Mouse (Mus musculus) spleen, postnatal 14 days (tissue): Measurements from ENCODE around the gene Elf5.

Experiments
- DNase-seq, 2 experiments: peaks; one replicate each; pipeline ENCODE4 v3.0.0; 2021 to 2022; ENCODE audit warnings: low spot score in 2 of 2

Gene Elf5

DNA sequence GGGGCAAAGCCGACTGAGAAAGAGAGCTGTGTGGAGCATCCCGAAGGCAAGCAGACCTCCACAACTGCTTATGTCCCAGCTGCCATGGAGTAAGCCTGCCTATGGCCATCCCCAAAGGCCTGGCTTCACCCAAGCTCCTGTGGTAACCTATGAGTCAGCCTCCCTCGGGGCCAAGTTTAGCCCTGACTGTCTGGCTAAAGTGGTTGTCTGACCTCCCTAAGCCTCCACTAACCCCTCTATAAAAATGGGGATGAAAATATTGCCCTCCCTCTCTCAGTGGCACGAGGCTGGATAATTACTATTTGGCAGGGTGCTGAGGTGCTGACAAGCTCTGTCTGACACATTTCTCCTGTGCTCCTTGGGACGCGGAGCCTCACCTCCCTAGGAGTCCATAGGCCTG, at the start of gene Elf5:
Gene Elf5 (plus strand): TSS at position 341 of the 400 bp plus-strand sequence.
- no peak for DNase-seq

DNA sequence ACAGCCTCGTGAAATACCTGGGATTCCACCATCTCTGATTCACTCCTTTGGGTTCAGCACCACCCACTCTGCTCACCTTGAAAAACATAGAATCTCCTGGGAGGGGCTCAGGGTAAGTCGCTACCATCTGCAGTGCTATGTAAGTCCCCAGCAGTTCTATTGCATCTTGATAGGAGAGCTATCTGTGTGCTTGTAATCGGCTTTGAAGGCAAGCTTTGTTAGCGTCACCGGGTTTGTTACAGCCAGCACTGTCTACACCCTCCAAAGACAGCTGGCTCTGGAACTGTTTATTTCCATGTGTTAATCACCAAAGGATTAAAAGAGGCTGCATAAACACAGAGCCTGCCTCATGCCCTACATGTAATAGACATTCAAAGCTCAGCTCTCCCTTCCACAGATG, 38.9 kb upstream of the Elf5 start:
- no peak for DNase-seq

DNA sequence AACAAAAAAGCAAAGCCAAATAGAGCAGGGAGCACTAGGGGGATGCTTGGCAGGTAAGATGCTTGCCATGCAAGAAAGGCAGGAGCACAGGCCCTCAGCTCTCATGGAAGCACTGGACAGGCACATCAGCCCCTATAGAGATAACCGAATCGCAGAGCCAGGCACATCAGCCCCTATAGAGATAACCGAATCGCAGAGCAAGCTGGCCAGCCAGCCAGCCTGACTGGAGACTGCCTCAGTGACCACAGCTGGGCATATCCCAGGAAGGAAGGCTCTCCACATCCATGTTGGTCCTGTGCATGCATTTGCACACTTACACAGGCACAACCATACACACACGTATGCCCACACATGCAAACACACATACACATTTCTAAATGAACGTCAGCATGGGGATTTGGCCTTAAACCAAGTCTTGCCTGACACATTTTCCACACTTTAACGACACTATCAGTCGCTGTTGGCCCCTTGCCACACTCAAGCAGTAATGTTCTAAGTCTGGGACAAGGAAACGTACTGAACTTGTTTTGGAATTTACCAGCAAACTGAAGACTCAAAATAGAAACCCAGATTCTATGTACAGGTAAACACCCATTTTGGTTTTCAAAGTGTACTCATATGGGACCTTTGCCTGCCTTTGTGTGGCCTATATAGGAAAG, 31.9 kb upstream of the Elf5 start:
- no peak for DNase-seq

DNA sequence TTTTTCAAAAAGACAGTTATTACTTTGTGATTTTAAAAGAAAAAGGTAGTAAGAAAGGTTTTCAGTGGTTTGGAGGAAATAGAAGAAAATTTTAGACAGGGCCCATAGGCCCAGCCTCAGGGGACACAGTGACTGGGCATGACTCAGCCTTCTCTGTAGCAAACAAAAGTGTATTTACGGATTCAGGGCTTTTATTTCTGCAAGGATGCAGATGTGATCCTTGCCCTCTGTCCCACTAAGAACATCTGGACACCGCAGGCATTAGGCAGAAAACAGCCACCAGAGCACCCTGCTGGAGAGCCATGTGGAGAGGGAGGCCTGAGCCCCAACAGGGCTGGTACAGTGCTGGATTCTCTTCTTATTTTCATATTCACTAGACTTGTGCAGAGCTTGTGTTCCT, 29.3 kb upstream of the Elf5 start:
- no peak for DNase-seq

DNA sequence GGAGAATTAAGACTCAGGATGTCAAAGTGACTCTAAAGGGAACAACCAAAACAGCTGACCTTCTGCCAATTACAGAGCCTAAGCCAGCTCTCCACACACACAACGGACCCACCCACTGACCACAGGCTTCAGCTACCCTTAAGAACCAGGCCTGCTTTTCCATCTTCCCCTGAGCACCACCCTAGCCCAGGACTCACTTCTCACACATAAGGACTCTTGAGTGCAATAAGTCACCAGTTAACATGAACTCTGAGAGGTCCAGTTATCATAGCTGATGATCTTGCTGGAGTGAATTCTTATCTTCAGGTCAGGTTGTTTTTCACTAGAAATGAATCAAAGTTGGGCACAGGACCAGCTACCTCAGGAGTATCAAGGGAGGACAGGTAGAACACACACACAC, 23.6 kb upstream of the Elf5 start:
- no peak for DNase-seq

DNA sequence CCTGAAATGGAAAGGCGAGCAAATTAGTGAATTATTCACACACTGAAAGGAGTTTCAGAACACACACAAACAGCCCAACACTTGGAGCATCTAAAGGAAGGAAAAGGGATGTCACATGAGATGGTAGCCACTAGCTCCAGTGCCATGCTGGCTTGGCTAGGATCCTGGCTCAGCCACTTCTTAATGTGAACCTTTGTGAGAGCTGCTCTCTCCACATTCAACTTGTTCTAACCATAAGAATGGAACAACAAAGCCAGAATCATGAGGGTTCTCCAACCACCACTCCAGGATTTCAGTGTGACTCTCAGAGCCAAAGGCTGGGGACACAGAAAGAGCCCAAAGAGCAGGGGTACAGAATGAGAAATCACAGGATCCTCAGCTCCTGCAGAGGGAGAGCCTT, 23.2 kb upstream of the Elf5 start:
- DNase-seq, result no peak

DNA sequence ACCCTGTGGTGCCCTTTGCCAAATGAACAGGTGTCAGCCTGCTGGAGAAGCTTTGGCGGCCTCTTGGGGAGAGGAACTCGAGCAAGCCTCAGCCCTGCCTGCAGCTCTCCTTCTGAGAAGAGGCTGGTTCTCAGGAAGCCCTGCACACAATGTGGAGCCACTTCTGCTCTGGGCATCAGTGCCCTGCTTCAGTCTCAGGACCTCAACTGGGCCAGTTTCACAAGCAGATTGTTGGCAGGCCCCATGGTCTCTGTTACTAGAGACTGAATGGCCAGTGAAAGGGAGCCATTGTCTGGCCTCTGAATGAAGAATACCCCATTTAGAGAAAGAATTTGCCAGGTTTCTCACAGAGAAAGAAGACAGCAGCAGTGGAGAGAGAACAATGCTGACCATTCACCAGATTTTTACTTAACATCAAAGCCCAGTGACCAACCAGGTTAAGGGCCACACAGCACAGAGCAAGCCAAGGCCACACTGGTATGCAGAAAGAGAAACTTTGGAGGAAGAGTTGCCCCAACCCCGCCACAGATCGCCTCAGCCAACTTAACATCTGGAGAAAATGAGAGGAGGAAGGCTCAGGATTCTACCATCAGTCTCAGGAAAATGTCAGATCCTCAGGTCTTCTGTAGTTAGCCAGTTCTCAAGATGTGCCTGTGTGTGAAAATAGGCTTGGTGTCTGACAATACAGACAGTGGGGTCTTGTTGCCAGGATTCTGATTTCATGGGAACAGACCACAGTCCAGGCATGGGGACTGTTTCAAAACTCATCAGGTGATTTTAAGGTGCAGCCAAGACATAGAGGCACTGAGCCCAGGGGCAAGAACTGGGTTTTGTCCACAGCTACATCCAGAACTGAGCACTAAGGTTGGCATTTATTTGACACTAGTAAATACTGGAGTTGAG, 21.2 kb upstream of the Elf5 start:
- no peak for DNase-seq

DNA sequence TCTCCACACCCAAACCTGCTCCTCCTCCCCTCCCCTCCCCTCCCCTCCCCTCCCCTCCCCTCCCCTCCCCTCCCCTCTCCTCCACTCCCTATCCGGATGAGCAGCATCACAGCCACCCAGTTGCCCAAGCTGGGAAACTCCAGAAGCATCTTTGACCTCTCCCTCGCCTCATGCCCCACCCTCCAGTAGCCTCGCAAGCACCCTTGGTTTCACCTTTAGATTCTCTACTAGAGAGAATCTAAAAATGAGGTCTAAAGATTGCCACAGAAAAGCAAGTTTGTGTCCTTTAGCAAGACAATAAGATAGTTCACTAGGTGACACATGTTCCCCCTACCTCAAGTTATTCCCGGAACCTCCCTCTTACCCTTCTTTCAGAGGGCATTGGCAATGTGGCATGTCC, 19.9 kb upstream of the Elf5 start:
- DNase-seq, result no peak

DNA sequence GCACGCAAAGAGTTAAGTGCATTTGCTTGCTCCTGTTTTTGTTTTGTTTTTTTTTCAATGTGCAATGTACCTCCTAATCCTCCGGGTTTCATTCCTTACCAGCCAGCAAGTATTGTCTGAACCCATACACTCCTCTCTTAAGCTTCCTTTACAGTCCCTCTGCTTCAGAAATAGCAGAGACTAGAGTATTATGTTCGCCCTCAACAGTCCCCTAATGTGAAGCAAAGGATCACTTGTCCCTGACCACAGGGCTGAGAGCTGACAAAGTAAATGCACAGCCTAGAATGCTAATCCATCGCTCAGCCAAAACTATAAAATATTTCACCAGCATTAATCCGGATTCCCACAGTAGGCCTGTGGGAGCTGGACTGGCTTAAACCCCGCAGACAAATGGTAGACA, 13.4 kb upstream of the Elf5 start:
- no peak for DNase-seq

DNA sequence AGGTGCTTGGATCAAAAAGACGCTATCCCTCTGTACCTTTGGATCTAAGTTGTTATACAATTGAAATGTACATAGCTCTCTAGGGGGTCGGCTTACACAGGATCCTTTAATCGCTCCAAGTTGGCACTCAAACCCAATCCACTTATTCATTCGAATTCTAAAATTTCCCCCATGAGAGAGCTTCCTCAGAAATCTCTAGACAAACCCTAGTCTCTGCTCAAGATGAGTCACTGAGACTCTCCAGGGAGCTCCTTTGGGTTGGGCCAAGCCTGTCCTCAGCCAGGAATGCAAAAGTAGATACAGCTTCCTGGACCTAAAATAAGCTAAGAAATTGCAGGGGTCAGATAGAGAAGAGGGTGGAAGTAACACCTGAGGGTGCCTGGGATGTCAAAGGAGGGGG, 10.8 kb upstream of the Elf5 start:
- DNase-seq, result no peak

DNA sequence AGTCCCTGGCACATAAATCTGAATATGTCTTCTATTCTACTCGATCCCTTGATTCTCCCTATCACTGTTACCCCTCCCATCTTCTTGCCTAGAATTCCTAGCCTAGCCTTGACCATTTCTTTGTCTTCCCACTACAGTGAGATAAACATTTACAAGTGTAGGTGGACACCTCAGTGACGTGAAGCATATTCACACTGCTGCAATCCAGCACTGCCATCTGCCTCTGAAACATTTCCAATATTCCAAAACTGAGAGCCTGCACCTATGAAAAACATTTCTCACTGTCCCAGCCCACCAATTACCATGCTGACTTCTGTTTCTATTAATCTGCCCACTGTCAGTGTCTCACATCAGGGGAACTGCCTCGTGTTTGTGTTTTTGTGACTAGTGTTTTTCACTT, 5.2 kb upstream of the Elf5 start:
- DNase-seq, result no peak

DNA sequence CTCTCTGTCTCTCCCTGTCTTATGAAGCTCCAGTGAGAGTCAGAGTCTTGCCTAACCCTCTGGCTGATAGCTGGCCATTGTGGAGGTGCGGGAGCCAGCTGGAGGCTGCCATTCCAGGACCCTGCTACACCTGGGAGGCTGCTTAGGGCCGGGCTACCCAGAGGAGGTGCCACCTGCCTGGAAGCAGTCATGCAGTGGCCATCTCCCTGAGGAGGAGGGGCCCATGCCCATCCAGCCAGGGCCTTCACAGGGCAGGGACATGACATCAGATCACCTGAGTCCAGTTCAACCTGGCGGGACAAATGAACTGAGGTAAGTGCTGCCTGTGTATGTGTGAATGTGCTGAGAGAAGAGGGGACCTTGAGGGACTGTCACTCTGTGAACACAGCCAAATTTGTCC, 328 bp downstream of the Elf5 start:
- DNase-seq, result no peak

DNA sequence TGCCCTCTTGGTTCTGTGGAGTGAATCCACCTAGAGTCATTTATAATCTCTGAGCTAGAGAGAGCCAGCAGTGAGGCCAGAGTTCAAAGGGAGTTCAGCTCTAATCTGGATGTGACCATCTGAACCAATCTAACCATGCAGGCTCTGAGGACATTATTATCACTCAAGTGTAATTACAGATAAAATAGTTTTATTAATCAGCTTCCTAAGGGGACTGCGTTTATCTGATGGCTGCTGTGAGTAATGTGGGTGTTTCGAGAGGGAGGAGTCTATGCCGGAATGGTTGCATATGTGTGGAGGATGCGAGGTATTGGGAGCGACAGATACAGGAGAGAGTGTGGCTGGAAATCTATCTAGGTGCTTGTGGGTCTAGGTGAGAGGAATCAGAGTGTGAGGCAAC, 1.9 kb downstream of the Elf5 start:
- no peak for DNase-seq

DNA sequence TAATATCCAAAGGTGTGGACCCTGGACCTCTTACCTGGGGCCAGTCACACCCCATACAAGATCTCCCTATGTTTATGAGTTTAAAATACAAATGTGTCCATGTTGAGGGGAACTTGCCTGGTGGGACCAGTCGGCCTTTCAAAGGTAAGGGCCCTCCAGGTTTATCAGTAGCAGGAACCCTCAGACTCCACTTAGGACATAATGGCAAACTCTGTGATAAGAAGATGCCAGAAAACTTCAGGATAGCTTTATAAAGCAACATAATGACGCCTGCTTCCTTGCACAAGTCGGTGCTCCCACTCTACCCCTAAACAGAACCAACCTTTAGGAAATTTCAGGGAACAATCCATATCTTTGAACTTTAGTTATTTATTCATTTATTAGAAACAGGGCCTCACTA, 4.3 kb downstream of the Elf5 start:
- no peak for DNase-seq

DNA sequence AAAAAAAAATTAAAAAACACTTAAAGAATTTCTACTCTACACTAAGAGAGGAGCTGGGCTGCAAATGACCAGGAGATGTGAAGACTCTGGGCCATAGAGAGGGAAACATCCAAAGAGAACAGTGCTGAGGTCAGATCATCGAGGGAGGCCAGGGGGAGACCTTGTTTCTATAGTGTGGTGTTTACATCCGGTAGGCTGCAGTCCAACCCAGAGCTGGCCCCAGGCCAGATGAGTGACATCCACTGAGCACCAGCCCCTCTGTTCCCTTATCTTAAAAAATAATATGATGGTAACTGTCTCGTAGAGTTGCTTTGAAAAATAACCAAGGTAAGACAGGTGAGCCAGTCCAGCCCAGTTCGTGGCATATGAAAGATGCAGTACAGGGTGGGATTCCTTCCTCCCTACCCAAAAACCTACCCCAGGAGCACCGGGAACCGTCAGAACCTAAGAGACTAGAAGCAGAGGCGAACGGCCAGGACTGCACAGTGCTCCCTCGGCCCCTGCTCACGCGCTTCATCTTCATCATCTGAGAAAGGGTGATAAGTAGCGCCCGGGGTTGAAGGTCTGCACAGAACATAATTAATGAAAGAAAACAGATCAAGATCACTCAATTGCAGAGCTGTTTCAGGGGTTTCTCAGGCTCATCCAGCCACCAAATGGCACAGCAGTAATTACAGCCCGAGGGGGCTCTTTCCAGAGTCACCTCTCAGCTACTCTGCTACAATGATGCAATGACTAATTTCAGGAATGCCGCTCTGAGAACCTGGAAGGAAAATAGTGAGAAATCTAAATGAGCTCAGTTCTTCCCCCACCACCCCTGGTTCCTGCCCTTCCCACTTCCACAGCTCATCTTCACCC, 9.4 kb downstream of the Elf5 start:
- DNase-seq, result no peak

DNA sequence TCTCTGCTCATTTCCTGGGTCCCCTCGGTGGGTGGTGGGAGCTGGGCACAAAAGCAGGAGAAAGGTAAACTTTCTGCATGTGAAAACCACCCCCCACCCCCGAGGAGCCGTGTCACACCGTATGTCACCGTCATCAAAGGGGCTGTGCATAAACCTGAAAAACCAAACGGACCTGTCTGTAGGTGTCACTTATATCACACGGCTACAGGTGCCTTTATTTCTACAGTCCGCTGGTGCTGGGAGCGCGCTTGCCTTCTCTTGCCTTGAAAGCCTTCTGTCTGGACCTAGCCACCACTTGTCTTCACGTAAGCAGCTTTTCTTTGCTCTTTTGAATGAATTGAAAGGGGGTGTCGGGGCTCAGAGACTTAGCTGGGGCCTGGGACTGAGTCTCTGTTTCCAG, 12.4 kb downstream of the Elf5 start:
- no peak for DNase-seq

DNA sequence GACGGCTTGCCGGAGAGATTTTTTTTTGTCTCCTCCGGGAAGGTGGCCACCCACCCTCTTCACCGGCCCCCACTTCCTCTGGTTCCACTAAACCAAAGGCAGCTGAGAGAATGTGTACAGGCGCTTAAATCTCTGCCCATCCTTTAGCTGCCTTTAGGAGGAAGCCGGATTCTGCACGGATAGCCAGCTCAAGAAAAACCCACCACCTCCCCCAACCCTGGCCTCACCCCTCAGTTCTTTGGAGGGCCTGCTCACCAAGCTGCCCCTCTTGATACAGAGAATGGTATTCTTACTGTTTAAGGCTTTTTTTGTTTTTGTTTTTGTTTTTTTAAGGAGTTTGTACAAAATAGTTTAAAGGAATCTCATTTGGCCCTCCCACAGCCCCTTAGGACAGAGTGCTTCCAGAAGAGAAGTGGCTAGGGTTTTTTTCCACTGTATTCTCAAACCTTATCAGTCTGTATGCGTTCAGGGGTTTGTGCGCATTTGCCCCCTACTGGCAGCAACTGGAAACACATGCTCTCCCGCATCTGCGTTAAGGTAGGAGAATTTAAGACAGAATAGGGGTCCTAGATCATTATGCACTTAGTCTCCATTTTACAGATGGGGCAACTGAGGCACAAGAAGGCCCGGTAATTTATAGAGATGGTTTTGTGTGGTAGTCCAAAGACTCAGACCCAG, 13.0 kb downstream of the Elf5 start:
- DNase-seq, result peak; percentile 16 to 29

DNA sequence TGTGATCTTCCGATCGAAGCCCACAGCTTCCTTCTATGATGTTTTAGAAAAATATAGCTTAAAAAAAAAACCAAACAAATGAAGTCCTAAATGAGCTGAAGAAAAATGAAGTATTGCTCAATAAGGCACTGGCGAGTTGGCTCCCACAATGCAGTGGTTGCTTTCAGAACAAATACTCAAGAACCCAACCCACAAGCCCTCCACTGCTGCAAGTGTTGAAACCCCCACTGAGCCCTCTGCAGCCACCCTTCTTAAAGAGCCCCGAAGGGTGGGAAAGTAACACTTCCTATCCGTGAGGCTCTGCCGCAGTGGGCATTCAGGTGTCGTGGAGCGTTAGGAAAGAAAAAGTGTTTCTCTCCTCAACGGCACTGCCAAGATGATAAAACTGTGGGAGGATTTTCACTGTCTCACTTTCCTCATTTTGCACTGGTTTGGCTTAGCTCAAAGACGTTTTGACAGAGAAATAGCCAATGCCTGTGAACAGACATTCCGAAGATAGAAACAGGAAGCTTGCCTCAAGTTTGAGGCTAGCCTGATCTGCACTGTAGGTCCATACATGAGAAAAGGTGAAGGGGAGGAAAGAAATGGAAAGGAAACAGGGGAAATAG, 14.1 kb downstream of the Elf5 start:
- no peak for DNase-seq

DNA sequence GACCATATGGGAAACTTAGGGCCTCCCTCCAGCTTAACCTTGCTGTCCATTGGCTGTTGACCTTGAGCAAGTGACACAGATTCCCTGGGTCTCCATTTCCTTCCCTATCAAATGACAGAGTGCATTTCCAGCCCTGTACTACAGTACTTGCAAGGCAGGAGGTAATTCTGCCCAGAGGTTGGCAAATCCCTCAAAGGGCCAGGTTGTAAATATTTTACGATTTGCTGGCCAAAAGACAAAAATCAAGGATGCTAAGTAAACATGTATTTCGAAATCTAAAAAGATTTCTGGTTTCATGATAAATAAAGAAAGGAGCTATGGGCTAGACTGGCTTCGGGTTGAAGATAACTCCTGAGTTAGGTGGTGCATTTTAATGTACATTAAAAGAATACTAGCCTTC, 16.9 kb downstream of the Elf5 start:
- no peak for DNase-seq

DNA sequence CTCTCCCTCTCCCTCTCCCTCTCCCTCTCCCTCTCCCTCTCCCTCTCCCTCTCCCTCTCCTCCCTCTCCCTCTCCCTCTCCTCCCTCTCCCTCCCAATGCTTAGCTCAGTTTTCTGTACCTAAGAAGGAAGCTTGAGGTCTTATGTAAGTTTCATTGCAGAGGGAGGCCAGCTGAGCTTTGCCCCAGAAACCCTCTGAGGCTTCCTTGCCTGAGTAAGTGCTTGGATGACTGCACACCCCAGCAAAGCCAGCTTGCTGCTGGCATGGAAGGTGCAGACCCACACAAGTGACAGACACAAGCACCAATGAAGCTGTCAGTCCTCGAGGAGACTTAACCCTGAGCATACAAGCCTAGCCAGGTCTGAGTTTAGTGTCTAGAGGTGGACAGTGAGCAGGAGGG, 19.2 kb downstream of the Elf5 start:
- DNase-seq, result no peak

DNA sequence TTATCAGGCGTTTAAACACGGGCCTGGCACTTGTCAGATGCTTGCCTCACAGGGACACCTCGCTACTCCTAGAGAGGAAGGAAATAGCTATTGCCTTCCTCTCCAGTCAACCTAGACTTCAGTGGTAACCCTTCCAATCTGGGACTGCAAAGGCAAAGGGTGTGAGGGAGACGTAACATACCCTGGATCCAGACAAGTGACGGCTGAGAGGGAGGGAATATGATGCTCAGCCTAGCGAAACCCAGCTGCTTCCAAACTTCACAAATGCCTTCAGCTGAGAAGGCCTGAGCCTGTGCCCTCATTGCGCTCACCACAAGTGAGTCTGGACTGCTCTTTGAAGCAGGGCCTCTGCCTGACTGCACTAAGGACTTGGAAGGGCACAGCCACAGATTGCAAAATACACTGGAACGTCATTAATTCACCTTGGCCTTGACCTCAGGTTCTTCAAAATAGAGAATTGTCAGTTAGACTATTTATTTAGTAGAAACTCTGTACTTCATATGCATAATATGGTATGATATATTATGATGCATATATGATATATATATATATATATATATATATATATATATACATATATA, 21.3 kb downstream of the Elf5 start:
- no peak for DNase-seq
